In genomic region chr12:76965876-76966275, GRCm38 (mm10) we compare ENCODE assay signal across 15 mouse cellular contexts. TPM values are rescaled to one million over a fixed set of nuclear protein-coding genes. Genes with fewer than 3 reads are reported as not detected.
A peak's percentile ranks its signal among the peaks of the same experiment; 100 is the strongest.
DNase-seq lines count a peak whose midpoint lies in the region; ATAC-seq lines count a peak whose summit lies in the region.
"Had no signal": no experiment of that assay in that cellular context is flagged by ENCODE, and none has a peak within 500 bp of the region (broad histone marks: within the 10 kb centered on the region; RNA-seq: fewer than 3 reads in every experiment).

No protein-coding gene starts in this region.

- 6% methylated on average over 3 of the region's 4 CpGs for WGBS in forebrain, embryonic 13.5 days

- DNase-seq in ES-CJ7 (ENCODE audit: low read depth, low spot score) (peak; percentile 88), WW6 (ENCODE audit: low read depth, low spot score) (peak; percentile 31)
- DNase-seq in lung, postnatal 10 days = peak; percentile 42
- DNase-seq in urinary bladder, postnatal 14 days (ENCODE audit: low spot score) = no peak
- DNase-seq in urinary bladder, postnatal 10 days (ENCODE audit: low spot score) = no peak
- DNase-seq in frontal cortex, postnatal 10 days (ENCODE audit: low spot score in 2 of 2) = no peak
- DNase-seq: adrenal gland, adult 8-10 months; gastrocnemius, postnatal 14 days; kidney, adult 2 months; thymus, postnatal 4 days had no signal

- no peaks in the 10 kb centered on the region for H3K9me3 ChIP-seq in forebrain, embryonic 13.5 days (replicated peaks)
- H3K9me3 ChIP-seq: embryonic facial prominence, embryonic 15.5 days; G1E; lung, embryonic 15.5 days had no signal

- H3K4me2 ChIP-seq in forebrain, embryonic 13.5 days = peak overlapping the region; percentile 32
- H3K4me2 ChIP-seq: embryonic facial prominence, embryonic 15.5 days; lung, embryonic 15.5 days had no signal

- no peak overlapping the region for H3K4me3 ChIP-seq in forebrain, embryonic 13.5 days
- H3K4me3 ChIP-seq: embryonic facial prominence, embryonic 15.5 days; lung, embryonic 15.5 days; myocyte had no signal

- peaks cover 8% of the 10 kb centered on the region for H3K4me1 ChIP-seq in forebrain, embryonic 13.5 days

- H3K27ac ChIP-seq in forebrain, embryonic 13.5 days = no peak overlapping the region
- H3K27ac ChIP-seq: embryonic facial prominence, embryonic 15.5 days; lung, embryonic 15.5 days had no signal

- no peaks in the 10 kb centered on the region for H3K36me3 ChIP-seq in forebrain, embryonic 13.5 days (ENCODE audit: poor library complexity, severe bottlenecking)
- H3K36me3 ChIP-seq: embryonic facial prominence, embryonic 15.5 days; lung, embryonic 15.5 days had no signal

- no peaks in the 10 kb centered on the region for H3K27me3 ChIP-seq in forebrain, embryonic 13.5 days
- H3K27me3 ChIP-seq: embryonic facial prominence, embryonic 15.5 days; lung, embryonic 15.5 days had no signal

- H3K9ac ChIP-seq in forebrain, embryonic 13.5 days = no peak overlapping the region
- H3K9ac ChIP-seq: embryonic facial prominence, embryonic 15.5 days; lung, embryonic 15.5 days had no signal

- ATAC-seq in forebrain, embryonic 13.5 days = no peak

RNA-seq across cellular contexts. Expression of gene Max, which starts 3.9 kb away (rescaled TPM):
- polyA plus RNA-seq in forebrain, embryonic 13.5 days (2015; fragmentation: Nextera tagmentation; extraction: Ambion mirVana) = 13.5 and 16.5 TPM in 2 replicates

Comparison
In these comparisons a context has a peak if more than half of its experiments do, and no peak if none do; other contexts are left out.
1. DNase-seq: peak in ES-CJ7 (single experiment), WW6 (single experiment) and lung, postnatal 10 days (single experiment); none in urinary bladder, postnatal 14 days (single experiment), urinary bladder, postnatal 10 days (single experiment) and frontal cortex, postnatal 10 days (0 of 2).